Mouse (Mus musculus) layer of hippocampus, adult 18-20 months (tissue): ENCODE results near the gene Ncbp1. TPM values are rescaled to one million over a fixed set of nuclear protein-coding genes. Genes with fewer than 3 reads are reported as not detected.

Source experiments
- DNase-seq, 2 experiments: peaks; one replicate each; pipeline ENCODE4 v3.0.0; 2022; ENCODE audit warnings: low spot score in 2 of 2
- total RNA-seq, 2 experiments: library from RNA; stranded (reverse); gene quantifications; 2 replicates each; pipeline ENCODE4 v1.2.3; 2021

The Ncbp1 gene
- total RNA-seq, 2 experiments from 2014 or later: 56.8 to 58.9 TPM

- DNase-seq: no peak
These were observed 59.7 kb downstream of the Ncbp1 start for GRCm38 (mm10) chr4:46198064-46198463.

GRCm38 (mm10) chr4:46201834-46202561, 63.6 kb downstream of the Ncbp1 start:
- DNase-seq: peak in 1 of 2 experiments; percentile 79

GRCm38 (mm10) chr4:46202562-46203126, 64.2 kb downstream of the Ncbp1 start:
- no peak for DNase-seq

- no peak for DNase-seq
These were observed 82.7 kb downstream of the Ncbp1 start for GRCm38 (mm10) chr4:46221090-46221489.

Other genes with a start within 250 kb of the Ncbp1 start
- gene Ccdc180, start 248.3 kb upstream of the Ncbp1 start, total RNA-seq: under 1 TPM; 0.36 to 0.79 TPM
- 10 to 100 TPM; 29.3 to 30.8 TPM for gene Tdrd7, start 173.3 kb upstream of the Ncbp1 start, total RNA-seq
- 10 to 100 TPM; 20.6 to 22.8 TPM for gene Tmod1, start 99.7 kb upstream of the Ncbp1 start, total RNA-seq
- gene Tstd2, start 81 bp downstream of the Ncbp1 start, total RNA-seq: 10 to 100 TPM; 17.8 to 19.1 TPM
- 10 to 100 TPM; 11.9 to 16.3 TPM for gene Xpa, start 57.7 kb downstream of the Ncbp1 start, total RNA-seq
- not detected for gene Foxe1, start 205.0 kb downstream of the Ncbp1 start, total RNA-seq